Mouse (Mus musculus) testis, adult 2 months (tissue): Measurements from ENCODE around the gene Cdhr3.

ENCODE experiments used
- CTCF ChIP-seq: fragments of 200-500 bp; IDR thresholded peaks from 2 replicates; pipeline ENCODE4 v1.5.1; 2012; ENCODE audit warnings: low read depth, mild to moderate bottlenecking, inconsistent platforms, low read length, moderate library complexity; ENCODE audit not compliant: control insufficient read depth, insufficient read depth, insufficient replicate concordance
- POLR2A ChIP-seq: fragments of 200-500 bp; IDR thresholded peaks from 2 replicates; pipeline ENCODE4 v1.6.1; 2012; ENCODE audit warnings: low read depth, mild to moderate bottlenecking, inconsistent platforms, low read length, moderate library complexity; ENCODE audit not compliant: control insufficient read depth

DNA sequence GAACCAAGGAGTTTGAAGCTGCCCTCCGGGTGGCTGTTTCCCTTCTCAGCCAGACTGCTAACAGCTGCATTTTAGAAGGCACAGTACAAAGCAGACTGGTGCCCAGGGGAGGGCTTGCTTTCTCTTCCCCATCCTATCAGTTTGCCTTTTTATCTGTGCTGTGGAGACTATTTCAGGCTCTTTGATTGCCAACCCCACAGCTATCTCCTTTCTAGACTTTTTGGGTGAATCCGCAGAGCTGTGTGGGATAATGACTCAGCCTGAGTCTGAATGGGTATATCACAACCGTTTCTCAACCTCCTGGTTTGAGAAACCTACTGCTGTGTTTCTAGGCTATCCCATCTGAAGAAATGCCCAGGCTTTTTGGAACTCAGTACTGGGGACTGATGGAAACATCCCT, 27.5 kb downstream of the Cdhr3 start:
- no peak for TF ChIP-seq POLR2A
- no peak for TF ChIP-seq CTCF
